Mouse (Mus musculus) retina, postnatal 1 day (tissue): ENCODE data around the gene Kmt5c.
A peak's percentile ranks its signal among the peaks of the same experiment; 100 is the strongest.

Source experiments
- DNase-seq: peaks from one replicate; pipeline ENCODE4 v3.0.0-alpha.2; 2012

Gene Kmt5c

GRCm38 (mm10) chr7:4747156-4747899 lies 7.4 kb downstream of the Kmt5c start:
- DNase-seq: no peak

GRCm38 (mm10) chr7:4748321-4748720 lies 8.4 kb downstream of the Kmt5c start:
- DNase-seq: no peak

GRCm38 (mm10) chr7:4749169-4749568 lies 9.3 kb downstream of the Kmt5c start:
- no peak for DNase-seq

GRCm38 (mm10) chr7:4751971-4752820 lies 12.3 kb downstream of the Kmt5c start:
- peak; percentile 82 for DNase-seq

- peak; percentile 95 for DNase-seq
Observed at GRCm38 (mm10) chr7:4752821-4753570, 13.1 kb downstream of the Kmt5c start, which contains the start of gene Cox6b2. Gene Cox6b2 (minus strand): TSS chr7:4753094.

- DNase-seq: no peak
Observed at GRCm38 (mm10) chr7:4759670-4760069, 19.8 kb downstream of the Kmt5c start.

- peak; percentile 20 for DNase-seq
Observed at GRCm38 (mm10) chr7:4764946-4765710, 25.2 kb downstream of the Kmt5c start.

- no peak for DNase-seq
Observed at GRCm38 (mm10) chr7:4771202-4771601, 31.3 kb downstream of the Kmt5c start, which contains the start of gene Fam71e2. Gene Fam71e2 (minus strand): TSS chr7:4771302.

GRCm38 (mm10) chr7:4776131-4776530 lies 36.2 kb downstream of the Kmt5c start:
- no peak for DNase-seq

- peak; percentile 82 for DNase-seq
Observed at GRCm38 (mm10) chr7:4776861-4777830, 37.2 kb downstream of the Kmt5c start.

- no peak for DNase-seq
Observed at GRCm38 (mm10) chr7:4777851-4778637, 38.1 kb downstream of the Kmt5c start.

GRCm38 (mm10) chr7:4779921-4780320 lies 40.0 kb downstream of the Kmt5c start:
- DNase-seq: no peak

- no peak for DNase-seq
Observed at GRCm38 (mm10) chr7:4782130-4782529, 42.2 kb downstream of the Kmt5c start.

GRCm38 (mm10) chr7:4782759-4783158 lies 42.8 kb downstream of the Kmt5c start, which contains the start of the genes Il11 and Tmem190:
Gene Il11 (minus strand): TSS chr7:4782859.
Gene Tmem190 (plus strand): TSS chr7:4782937.
- no peak for DNase-seq

GRCm38 (mm10) chr7:4783667-4784268 lies 43.9 kb downstream of the Kmt5c start:
- no peak for DNase-seq

GRCm38 (mm10) chr7:4788499-4789435 lies 48.9 kb downstream of the Kmt5c start:
- peak; percentile 75 for DNase-seq

- no peak for DNase-seq
Observed at GRCm38 (mm10) chr7:4789436-4789935, 49.6 kb downstream of the Kmt5c start, which contains the start of gene Tmem238. Gene Tmem238 (minus strand): TSS chr7:4789656.
